Mouse (Mus musculus) thymus, adult 2 months (tissue): ENCODE data around the gene Phpt1. TPM values are rescaled to one million over a fixed set of nuclear protein-coding genes. Genes with fewer than 3 reads are reported as not detected.

Source experiments
- DNase-seq: peaks from one replicate; pipeline ENCODE4 v3.0.0; 2021
- H3K27ac ChIP-seq: fragments of 200-500 bp; 2 replicates; pipeline ENCODE4 v1.5.1; 2012; ENCODE audit warnings: low read length, control low read depth; ENCODE audit not compliant: control insufficient read depth, insufficient read depth
- H3K27me3 ChIP-seq: fragments of 200-500 bp; 2 replicates; pipeline ENCODE4 v1.6.1; 2012; ENCODE audit warnings: mild to moderate bottlenecking, low read length, moderate library complexity, mixed read lengths; ENCODE audit not compliant: control insufficient read depth, insufficient read depth
- H3K36me3 ChIP-seq: fragments of 200-500 bp; 2 replicates; pipeline ENCODE4 v1.6.1; 2012; ENCODE audit warnings: mild to moderate bottlenecking, low read length, moderate library complexity; ENCODE audit not compliant: control insufficient read depth, insufficient read depth
- H3K4me1 ChIP-seq: fragments of 200-500 bp; replicated peaks from 2 replicates; pipeline ENCODE4 v1.6.1; 2012; ENCODE audit warnings: low read length; ENCODE audit not compliant: control insufficient read depth, insufficient read depth
- H3K4me3 ChIP-seq: fragments of 200-500 bp; 2 replicates; pipeline ENCODE4 v1.5.1; 2012; ENCODE audit warnings: mild to moderate bottlenecking, low read length, control low read depth, moderate library complexity; ENCODE audit not compliant: control insufficient read depth, insufficient read depth
- CTCF ChIP-seq: fragments of 200-500 bp; IDR thresholded peaks from 2 replicates; pipeline ENCODE4 v1.5.1; 2012; ENCODE audit warnings: mild to moderate bottlenecking, control low read depth, low read length, moderate library complexity, borderline replicate concordance; ENCODE audit not compliant: control insufficient read depth, poor library complexity, insufficient read depth; ENCODE audit errors: extremely low read depth
- POLR2A ChIP-seq: fragments of 200-500 bp; IDR thresholded peaks from 2 replicates; pipeline ENCODE4 v1.6.1; 2012; ENCODE audit warnings: mild to moderate bottlenecking, low read length, control low read depth, moderate library complexity; ENCODE audit not compliant: control insufficient read depth, poor library complexity, insufficient read depth; ENCODE audit errors: extremely low read depth
- WGBS: fragments of 180-500 bp; shearing (Covaris S2); methylation state at CpG from one replicate; pipeline ENCODE4 v1.1.7; 2018; 5-methylcytosine and 5-hydroxymethylcytosine counted together
- polyA plus RNA-seq: library from polyadenylated mRNA; depleted of rRNA; stranded (reverse); fragments of >200 nt; gene quantifications from 2 replicates; pipeline ENCODE4 v1.2.3, GENCODE M21; 2012

Gene Phpt1
- polyA plus RNA-seq, 1 experiment: 94.7 TPM

GRCm38 (mm10) chr2:25616398-25616797 is 41.4 kb upstream of the Phpt1 start:
- no peak for TF ChIP-seq POLR2A
- no peak for TF ChIP-seq CTCF
- H3K27ac ChIP-seq: no peak overlapping the region
- H3K4me1 ChIP-seq: peaks cover 13% of the 10 kb centered on the region
- 30% methylated on average over 22 of the region's 22 CpGs for WGBS
- no peaks in the 10 kb centered on the region for H3K36me3 ChIP-seq
- DNase-seq: no peak
- H3K27me3 ChIP-seq: no peaks in the 10 kb centered on the region; the same call in 1 of the 2 replicates
- H3K4me3 ChIP-seq: no peak overlapping the region

DNA sequence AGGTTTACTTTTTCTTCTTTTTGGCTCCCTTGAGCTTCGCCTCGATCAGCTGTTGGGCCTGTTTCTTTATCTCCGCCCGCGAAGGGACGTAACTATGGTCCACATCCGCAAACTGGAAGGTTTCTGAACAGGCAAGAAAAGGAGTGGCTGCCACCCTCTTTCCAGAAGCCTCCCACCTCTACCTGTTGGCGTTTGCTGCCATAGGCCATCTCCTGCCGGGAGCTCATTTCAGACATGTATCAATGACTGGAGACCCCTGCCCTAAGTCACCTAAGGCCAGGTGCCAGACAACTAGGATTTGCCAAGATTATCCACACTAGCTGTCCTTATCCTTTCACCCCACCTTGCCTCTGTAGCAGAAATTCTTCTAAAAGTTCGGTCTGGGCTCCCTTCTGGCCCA is 33.6 kb upstream of the Phpt1 start:
- TF ChIP-seq POLR2A (no peak), CTCF (no peak)
- DNase-seq: no peak
- Histone ChIP-seq H3K4me3 (peak overlapping the region; percentile 87; the same call in 1 of the 2 replicates), H3K27me3 (no peaks in the 10 kb centered on the region), H3K36me3 (no peaks in the 10 kb centered on the region), H3K4me1 (peaks cover 5% of the 10 kb centered on the region), H3K27ac (no peak overlapping the region)
- whole genome bisulfite sequencing: 60% methylated on average over 10 of the region's 10 CpGs

- DNase-seq: peak; percentile 87
- WGBS: under 1% methylated on average over 80 of the region's 80 CpGs
- Histone ChIP-seq H3K4me3 (peak within 1 kb of the TSS; percentile 87), H3K4me1 (peaks cover 5% of the 10 kb centered on the region), H3K27ac (no peak within 1 kb of the TSS), H3K27me3 (no peaks in the 10 kb centered on the region), H3K36me3 (no peaks in the 10 kb centered on the region)
- TF ChIP-seq POLR2A (peak; percentile 90; the same call in 1 of the 2 replicates), CTCF (no peak)
Measured at GRCm38 (mm10) chr2:25607761-25608622, 33.0 kb upstream of the Phpt1 start, which contains the start of gene Rabl6. Gene Rabl6 (minus strand): TSS chr2:25608521.

GRCm38 (mm10) chr2:25602526-25602925 is 27.5 kb upstream of the Phpt1 start:
- Histone ChIP-seq H3K27ac (no peak overlapping the region), H3K4me1 (no peaks in the 10 kb centered on the region), H3K4me3 (no peak overlapping the region), H3K36me3 (peaks cover 28% of the 10 kb centered on the region), H3K27me3 (no peaks in the 10 kb centered on the region)
- no peak for DNase-seq
- TF ChIP-seq CTCF (no peak), POLR2A (no peak)
- WGBS: 98% methylated on average over 5 of the region's 5 CpGs

DNA sequence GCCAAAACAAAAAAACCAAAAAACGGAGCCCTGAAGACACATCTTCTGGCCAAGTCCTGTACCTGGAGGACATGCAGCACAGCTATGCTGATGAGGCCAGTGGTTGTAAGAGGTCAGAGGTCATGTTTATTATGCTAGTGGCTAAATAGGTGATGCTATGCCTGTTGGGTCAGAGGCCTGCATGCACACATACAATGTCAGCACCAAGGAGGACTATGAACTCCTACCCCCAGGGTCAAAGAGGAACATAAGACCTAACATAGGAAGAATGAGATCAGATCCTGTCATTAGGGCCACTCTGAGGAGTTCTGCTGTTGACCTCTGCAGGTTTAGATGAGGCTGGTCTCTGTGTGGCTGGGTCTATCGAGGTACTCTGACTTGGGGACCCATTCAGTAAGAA is 25.0 kb upstream of the Phpt1 start:
- 92% methylated on average over 2 of the region's 2 CpGs for WGBS
- DNase-seq: no peak
- Histone ChIP-seq H3K27ac (no peak overlapping the region), H3K4me1 (no peaks in the 10 kb centered on the region), H3K4me3 (no peak overlapping the region), H3K36me3 (peaks cover 53% of the 10 kb centered on the region), H3K27me3 (no peaks in the 10 kb centered on the region)
- TF ChIP-seq POLR2A (no peak), CTCF (no peak)

DNA sequence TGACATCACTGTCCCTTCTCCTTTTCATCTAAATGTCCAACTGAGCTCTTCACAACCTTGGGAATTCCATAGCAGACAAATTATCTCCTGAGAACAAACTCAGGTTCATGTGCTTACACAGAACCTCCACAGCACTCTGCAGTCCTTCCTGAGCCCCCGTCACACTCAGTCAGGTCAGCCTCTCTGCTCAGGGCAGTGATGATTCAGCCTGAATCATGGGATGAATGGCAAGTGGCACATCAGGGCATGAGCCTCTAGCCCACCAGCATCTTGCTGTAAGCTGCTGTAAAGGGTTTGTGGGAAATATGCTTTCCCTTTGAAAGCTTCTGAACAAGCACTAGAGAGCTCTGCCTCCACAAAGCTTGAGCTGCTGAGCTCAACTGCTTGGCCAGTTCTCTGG is 23.7 kb upstream of the Phpt1 start:
- WGBS: 100% methylated on average over 1 of the region's 1 CpGs
- Histone ChIP-seq H3K4me3 (no peak overlapping the region), H3K4me1 (no peaks in the 10 kb centered on the region), H3K27ac (no peak overlapping the region), H3K27me3 (no peaks in the 10 kb centered on the region), H3K36me3 (peaks cover 59% of the 10 kb centered on the region)
- no peak for TF ChIP-seq CTCF
- no peak for TF ChIP-seq POLR2A
- no peak for DNase-seq
